Mouse (Mus musculus): Measurements from ENCODE around the gene Vstm5.
"Not testable (repeated sequence)": the region's sequence is repeated elsewhere in the genome, so short reads cannot be mapped to it uniquely, and the experiment has no call there.

The Vstm5 gene

DNA sequence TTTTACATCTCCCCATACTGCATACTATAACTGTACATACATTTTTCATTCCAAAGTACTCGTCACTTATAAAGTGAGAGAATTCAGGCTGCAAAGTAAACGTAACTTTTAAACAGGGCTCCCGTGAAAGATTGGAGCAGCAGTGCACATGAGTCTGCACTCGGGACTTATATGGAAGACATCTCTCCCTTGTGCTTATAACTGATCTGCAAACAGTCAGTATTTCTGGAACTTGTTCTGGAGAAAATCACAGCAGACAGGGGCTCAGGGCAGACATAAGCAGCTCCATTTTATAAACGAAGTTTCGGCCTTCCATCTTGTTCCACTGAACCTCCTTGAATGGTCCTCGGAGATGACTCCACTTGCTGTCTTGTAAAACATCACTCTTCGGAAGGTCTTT, 23.1 kb downstream of the Vstm5 start:
- DNase-seq (ENCODE audit: low read depth) = no peak

DNA sequence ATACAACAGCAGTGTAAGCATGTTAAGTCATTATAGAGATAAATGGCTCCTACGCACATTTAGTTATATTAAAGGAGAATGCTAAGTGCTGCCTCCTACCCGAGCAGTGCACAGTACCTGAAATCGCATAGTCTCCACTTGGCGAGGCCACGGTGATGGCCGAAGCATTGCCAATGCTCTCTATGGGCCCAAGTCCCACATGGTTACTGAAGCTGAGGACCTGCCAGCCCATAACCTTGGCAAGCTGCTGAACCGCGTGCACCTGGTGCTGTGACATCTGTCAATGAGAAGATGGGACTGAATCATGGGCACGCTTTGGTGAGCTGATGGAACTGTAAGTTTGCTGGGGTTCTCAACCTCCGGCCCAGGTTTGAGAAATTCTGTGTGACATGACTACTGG, 24.6 kb downstream of the Vstm5 start:
- DNase-seq (ENCODE audit: low read depth) = no peak

DNA sequence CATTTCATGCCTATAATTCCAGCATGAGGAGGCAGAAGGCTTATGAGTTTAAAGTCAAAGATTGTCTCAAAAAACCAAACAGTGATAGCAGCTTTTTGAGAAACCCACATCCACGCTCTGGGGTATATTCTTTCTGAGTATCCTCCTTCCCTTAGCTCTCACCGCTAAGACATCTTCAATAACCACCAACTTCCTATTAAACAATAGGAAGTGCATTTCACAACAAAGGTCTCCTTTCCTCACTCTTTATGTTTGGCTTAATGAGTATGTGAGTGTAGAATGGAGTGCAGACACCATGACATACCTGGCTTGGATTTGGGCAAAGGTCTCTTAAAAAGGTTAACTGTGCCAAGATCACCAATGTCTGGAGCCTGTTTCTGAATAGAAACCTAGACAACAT, 35.1 kb downstream of the Vstm5 start:
- DNase-seq (ENCODE audit: low read depth) = no peak

DNA sequence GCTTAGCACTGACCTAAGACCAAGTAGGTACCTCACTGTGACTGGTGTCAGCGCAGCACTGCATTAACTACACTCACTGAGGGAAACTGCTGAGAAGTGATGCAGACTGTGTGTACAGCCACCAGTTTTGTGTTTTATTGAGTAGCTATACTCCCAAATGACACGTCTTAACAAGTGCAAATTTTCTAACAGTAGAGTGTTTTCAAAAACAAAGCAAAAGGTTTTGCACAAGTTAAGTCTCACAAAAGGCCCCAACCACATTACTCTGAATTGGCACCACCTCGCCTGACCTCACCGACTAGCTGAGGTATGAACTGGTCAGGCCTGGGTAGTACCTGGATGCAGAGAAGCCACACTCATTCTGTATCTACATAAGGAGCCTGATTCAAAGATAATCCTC, 38.0 kb downstream of the Vstm5 start:
- no peak for DNase-seq (ENCODE audit: low read depth)

DNA sequence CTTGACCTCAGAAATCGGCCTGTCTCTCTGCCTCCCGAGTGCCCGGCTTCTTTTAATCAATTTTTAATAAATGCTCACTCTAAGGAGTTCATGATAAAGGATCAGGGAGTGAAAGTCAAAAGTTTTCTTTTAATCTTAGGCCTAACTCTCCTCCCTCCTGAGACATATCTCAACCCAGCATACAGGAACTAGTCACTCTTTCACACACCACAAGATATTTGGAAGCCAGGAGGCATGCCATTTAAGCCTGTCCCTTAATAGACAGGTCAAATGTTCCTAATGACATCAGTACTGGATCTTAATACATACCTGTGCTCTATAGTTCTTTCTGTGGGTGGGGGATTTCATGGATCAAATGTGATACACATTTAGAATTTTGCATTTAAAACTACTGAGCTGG, 39.5 kb downstream of the Vstm5 start:
- no peak for DNase-seq (ENCODE audit: low read depth)

DNA sequence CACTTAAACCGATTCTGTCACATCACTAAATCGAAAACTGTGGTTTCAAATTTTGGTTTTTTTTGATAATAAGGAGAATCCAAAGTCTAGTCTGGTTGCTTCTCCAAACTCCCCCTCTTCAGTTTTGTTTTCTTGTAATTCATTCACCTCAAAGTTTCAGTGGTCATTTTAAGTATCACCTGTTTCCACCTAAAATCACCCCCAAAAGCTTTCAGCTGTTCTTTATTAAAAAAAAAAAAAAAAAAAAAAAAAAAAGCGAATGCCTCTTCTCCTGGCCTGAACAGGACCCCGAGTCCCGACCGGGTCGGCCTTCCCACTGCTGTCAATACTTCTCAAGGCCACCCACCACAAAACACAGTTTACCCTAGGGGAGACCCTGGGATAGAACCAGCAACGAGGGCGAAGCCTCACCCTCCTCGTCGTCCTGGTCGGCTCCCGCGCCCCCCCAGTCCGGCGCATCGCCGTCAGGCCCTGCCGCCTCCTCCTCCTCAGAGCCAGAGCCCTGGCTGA, 40.3 kb downstream of the Vstm5 start:
- DNase-seq (ENCODE audit: low read depth) = no peak

DNA sequence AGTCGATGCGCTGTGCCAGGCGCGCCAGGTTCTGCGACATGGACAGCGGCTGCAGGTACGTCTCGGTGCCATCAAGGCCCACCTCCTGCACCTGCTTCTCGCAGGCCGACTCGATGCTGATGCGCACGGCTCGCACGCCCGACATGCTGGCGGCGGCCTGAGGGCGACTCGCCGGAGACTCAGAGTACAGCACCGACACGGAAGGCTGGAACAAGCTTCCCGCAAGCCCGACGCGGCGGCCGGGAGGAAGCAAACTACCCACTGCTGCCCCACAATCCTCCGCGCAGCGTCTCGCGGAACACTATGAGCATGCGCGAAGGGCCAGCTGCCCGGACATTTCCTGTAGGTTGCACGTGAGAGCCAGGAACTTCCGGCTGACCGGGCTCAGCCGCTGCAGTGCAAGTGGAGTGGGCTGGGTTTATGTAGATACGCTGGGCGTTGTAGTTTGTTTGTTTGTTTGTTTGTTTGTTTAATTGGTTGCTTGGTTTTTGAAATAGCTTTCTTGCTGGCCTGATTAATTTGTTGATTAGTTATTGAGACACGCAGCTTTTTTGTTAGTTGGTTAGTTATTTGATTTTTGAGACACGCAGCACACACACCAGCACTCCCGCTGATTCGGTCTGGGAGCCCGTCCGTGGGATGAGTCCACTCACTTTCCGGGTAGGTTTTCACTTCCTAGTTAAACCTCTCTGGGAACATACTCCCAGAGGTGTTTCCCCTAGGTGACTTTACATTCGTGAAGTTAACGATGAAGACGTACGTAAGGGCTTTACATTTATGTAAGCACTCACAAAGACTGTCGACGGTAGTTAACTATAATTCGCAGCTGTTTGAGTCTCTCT, 41.0 kb downstream of the Vstm5 start, which contains the start of gene Med17:
Gene Med17 (minus strand): TSS at position 283 of the 842 bp plus-strand sequence.
- peak; percentile 91 for DNase-seq (ENCODE audit: low read depth)

DNA sequence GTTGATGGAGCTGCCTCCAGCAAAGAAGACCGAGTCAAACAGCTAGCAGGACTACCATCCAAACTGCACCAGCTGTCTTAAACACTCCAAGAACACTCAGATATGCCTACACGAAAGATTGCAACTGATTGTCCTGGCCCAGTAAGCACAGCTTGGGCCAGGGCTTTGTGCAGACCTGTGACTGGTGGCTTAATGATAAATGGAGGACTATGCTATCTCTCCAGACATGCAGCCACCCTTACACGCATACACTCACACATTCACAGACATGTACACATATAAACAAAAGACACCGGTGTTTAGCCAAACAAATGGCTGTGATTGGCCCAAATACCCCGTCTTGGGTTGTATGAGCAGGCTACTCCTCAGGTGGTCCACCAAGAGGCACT, 41.6 kb downstream of the Vstm5 start:
- DNase-seq (ENCODE audit: low read depth) = no peak

DNA sequence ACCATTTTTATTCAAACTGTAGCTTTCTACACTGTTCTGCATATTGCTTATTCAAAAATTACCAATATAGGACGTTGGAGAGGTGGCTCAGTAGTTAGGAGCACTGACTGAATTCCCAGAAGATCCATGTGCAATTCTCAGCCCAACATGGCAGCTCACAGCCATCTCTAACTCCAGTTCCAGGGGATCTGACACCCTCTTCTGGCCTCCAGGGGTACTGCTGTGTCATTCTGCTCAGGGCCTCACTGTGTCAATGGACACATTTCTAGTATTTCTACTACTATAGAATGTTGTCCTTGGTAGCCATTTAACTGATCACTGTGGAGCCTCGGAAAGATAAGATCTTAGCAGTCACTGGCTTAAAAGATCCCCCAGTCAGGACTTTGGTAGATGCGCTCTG, 46.6 kb downstream of the Vstm5 start:
- DNase-seq (ENCODE audit: low read depth) = no peak

DNA sequence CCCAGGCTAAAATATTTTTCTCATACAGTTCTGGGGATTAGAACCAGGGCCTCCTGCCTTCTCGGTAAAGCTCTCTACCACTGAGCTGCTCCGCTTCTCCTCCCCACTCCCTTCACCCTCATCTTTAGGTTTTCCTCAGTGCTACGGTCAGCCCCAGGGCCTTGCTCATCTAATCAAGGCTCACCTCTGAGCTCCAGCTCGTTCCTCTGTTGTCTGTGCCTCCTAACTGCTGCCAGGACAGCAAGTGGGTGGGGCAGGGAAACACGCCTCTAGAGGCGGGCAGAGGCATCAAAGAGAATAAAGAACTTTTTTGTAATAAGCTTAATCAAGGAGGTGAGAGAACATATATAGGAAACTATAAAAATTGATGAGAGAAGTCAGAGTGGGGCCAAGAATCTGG, 49.0 kb downstream of the Vstm5 start:
- DNase-seq (ENCODE audit: low read depth) = no peak

DNA sequence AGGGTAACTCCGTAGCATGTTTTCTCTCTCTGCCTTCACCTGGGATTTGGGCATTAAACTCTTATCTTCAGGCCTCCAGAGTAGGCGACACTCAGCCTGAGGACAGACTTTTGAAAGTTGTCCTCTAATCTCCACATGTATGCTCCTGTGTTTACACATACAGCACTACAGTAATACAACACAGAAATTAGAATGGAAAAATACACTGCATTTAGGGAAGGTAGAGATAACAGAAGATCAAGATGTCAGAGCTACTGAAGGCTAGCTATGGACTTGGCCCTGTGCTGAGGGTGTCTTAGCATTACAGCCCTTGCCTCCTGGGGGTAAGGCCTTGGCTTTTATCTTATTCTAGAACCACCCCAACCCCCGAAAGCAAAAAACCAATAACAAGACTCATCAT, 49.6 kb downstream of the Vstm5 start:
- no peak for DNase-seq (ENCODE audit: low read depth)

DNA sequence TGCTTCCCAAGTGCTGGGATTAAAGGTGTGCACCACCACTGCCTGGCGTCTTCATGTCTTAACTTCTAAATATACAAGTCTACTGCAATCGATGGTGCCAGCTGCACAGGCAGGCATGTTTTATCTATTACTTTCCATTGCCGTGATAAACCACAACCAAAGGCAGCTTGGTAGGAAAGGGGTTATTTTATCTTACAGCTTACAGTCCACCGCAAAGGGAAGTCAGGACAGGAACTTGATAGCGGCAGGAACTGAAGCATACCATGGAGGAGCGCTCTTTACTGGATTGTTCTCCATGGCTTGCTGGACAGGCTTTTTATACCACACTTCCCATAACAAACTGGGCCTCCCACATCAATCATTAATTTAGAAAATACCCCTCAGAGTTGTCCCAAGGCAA, 50.4 kb downstream of the Vstm5 start:
- peak; percentile 54 for DNase-seq (ENCODE audit: low read depth)

DNA sequence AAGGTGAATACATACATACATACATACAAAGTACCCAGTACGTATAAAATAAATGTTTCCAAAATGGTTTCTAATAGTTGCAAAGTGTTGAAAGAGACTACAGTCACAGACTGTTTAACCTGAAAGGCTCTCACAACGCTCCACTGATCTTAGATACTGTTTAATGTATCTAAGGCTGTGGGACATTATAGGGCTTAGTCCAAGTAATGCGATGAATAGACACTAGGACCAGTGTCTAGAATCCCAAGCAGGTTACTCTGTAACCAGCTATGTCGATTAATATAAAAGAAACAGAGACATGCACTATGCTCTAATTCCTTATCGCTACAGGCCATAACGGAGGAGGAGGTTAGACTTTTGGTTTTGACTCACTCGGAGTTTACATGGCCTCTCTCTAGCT, 58.3 kb downstream of the Vstm5 start:
- no peak for DNase-seq (ENCODE audit: low read depth)

DNA sequence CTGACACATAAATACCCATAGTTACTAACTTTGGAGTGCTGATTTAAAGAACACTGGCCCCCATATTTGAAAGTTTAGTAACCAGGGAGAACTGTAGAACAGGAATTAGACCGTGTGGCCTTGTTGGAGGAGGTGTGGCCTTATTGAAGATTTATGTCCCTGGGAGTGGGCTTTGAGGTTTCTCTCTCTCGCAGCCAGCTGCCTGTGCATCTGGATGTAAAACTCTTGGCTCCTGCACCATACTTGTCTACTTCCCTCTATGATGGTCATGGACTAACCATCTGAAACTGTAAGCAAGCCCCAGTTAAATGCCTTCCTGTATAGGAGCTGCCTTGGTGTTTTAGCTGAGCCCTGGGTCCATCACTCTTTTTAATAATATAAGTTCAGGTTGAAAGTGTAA, 59.6 kb downstream of the Vstm5 start:
- no peak for DNase-seq (ENCODE audit: low read depth)

DNA sequence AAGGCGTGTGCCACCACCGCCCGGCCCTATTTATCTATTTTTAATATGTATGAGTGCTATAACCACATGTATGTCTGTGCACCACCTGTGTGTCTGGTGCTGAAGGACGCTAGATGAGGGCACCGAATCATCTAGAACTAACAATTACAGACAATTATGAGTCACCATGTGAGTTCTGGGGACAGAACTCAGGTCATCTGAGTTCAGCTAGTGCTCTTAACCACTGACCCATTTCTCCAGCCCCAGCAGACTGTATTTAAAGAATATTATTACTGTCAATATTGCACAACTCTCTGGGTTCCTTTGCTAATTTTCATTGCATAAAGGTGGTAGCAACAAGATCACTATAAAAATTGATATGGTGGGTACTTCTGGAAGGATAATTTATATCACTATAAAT, 61.2 kb downstream of the Vstm5 start:
- no peak for DNase-seq (ENCODE audit: low read depth)

DNA sequence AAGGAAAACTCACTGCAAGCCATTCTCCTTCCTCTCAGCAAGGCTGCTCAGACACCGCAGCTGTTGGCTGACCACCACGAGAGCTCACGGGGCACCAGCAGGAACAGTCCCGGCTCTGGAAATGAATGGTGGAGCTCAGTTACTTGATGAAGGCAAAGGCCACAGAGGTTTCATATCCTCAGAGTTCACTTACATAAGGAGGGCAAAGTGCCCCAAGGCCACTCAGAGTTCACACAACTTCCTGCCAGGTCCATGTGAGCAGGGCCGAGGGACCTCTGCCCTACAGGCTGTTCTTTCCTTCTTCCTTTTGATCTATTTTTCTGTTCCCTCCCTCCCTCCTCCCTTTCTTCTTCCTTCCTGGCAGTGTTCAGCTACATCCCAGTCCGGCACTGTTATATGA, 62.6 kb downstream of the Vstm5 start:
- DNase-seq (ENCODE audit: low read depth) = no peak

DNA sequence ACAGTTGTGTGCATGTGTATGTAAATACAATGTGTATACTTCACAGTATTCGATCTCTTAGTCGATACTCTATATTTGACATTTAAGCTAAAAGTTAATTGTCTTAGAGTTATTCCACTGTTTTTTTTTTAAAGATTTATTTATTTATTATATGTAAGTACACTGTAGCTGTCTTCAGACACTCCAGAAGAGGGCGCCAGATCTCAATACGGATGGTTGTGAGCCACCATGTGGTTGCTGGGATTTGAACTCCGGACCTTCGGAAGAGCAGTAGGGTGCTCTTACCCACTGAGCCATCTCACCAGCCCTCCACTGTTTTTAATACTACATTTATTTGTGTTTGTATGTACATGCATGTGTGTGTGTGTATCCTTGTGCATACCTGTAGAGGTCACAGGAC, 63.2 kb downstream of the Vstm5 start:
- not testable (repeated sequence) for DNase-seq (ENCODE audit: low read depth)

DNA sequence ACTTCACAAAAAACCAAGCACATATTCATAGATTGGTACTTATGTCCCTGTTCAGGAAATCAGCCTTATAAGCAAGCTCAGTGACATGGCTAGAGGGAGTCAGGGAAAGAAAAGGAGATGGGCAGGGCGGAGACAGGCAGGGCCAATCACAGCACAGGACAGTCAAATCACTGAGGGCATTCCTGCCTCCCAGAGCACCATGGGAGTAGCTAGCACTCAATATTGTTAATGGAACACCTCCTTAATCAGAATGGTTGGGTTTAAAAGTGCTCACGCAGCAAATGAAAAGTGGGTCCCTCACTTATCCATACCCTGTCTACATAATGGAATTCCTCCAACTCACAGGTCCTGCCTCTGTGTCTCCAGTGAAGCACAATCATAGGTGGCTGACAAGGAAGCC, 64.0 kb downstream of the Vstm5 start:
- no peak for DNase-seq (ENCODE audit: low read depth)

DNA sequence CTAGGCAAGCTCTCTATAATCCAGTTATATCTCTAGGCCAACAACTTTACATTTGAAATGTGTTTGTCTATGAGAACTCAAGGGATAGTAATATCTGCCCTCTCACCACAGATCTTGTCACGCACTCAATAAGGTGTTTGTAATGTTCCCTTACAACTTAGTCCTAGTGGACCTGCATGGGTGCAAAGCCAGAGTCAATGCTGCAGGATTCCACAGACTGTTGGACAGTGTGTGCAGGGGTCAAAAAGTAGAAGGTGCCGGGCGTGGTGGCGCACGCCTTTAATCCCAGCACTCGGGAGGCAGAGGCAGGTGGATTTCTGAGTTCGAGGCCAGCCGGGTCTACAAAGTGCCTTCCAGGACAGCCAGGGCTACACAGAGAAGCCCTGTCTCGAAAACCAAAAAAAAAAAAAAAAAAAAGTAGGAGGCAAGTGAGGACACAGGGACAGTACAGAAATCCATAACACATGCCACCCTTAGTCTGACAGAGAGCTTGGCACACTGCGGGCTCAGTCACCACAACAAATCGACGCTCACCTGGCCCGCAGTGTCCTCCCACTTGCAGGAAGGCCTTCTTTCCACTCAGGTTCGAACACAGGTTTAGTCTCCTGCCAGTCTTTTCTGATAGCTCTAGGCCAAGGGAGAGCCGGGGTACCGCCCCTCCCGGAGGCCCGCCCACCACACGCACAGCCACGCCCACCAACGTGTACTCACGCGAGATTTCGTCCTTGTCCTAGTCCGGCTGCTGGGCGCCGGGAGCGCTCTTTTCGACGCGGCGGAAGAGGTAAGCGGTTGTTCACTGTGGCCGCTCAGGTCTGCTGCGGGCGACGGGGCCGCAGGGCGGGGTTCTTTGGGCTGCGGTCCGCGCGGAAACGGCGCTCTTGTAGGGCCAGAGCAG, 66.9 kb downstream of the Vstm5 start, which contains the start of gene Taf1d:
Gene Taf1d (plus strand): TSS at position 712 of the 895 bp plus-strand sequence.
- peak; percentile 90 for DNase-seq (ENCODE audit: low read depth)

DNA sequence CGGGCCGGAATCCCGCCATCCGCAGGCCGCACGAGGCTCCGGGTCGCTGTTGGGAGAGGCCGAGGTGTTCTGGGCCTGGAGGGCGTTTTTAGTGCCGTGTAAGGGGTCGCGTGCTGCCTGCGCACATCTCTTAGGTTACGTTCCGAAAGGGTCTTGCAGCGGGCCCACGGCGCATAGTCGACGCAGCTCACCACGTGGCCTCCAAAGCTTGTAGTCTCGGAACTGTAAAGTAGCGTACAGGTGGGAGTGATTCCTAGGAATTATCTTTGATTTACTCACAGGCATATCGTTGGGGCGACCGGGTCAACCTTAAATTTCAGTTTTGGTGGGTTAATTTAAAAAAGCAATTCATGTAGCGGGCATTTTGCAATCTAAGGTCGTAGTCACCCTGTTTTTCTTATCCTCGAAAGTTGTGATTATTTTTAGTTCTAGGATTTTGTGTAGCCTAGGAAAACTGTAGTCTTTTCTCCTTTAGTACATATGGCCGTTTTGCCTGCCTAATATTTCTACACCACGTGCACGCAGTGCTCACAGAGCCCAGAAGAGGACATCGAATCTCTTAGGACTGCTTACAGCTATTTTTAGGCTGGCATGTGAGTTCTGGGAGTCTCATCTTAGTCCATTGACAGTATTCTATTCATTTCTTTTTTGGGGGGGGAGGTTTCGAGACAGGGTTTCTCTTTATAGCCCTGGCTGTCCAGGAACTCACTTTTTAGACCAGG, 67.7 kb downstream of the Vstm5 start, which contains the start of gene 4931406C07Rik:
Gene 4931406C07Rik (minus strand): TSS at position 51 of the 722 bp plus-strand sequence.
- no peak for DNase-seq (ENCODE audit: low read depth)

DNA sequence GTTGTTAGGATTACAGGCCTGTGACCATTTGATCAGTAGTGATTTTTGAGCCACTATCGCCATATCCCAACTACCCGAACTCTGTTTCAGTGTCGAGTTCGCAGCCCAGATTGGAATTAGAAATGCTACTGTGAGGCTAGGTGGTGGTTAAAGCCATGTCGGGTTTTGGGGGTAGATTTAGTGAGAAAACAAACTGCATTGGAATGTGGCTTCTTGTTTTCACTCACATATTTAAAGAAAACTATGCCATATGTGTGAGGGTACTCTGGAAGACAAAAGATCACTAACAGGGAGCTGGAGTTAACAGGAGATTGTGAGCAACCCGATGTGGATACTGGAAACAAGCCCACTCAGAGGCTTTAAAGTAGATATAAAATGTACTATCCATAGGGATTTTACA, 68.4 kb downstream of the Vstm5 start:
- DNase-seq (ENCODE audit: low read depth) = no peak

DNA sequence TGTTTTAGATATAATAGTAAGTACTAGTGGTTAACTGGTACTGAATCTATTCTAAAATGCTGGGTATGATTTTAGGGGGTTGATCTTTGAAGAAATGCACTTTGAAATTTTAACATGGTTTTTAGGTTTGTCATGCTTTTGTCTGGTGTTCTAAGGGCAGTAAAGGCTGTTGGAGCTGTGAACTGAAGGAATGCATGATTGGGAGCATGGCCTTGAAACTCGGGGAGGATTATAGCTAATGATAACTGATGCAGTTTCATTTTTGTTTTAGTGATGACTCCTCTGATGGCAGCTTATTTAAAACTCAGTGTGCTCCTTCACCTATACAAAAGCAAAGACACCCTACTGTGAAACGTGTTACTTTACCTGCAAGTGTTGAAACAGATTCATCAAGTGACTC, 69.4 kb downstream of the Vstm5 start:
- DNase-seq (ENCODE audit: low read depth) = no peak

Measured in c-Kit-positive CD71-negative TER-119-negative erythroid progenitor cells, embryonic 14.5 days (primary cell).